Mouse (Mus musculus) embryonic facial prominence, embryonic 12.5 days (tissue): ENCODE measurements around the gene Bri3. TPM values are rescaled to one million over a fixed set of nuclear protein-coding genes. Genes with fewer than 3 reads are reported as not detected.

Experiments used
- ATAC-seq: fragments of 200-750 bp; cut with Nextera tagmentation; 2 replicates; pipeline ENCODE4 v1.8.0; 2017; ENCODE audit not compliant: insufficient number of reproducible peaks, insufficient read depth, low FRiP score, low TSS enrichment
- H3K27ac ChIP-seq: fragments of 300-500 bp; sonication (generic); 2 replicates; pipeline ENCODE4 v1.5.1; 2016; ENCODE audit warnings: mild to moderate bottlenecking
- H3K27me3 ChIP-seq: fragments of 300-500 bp; sonication (generic); 2 replicates; pipeline ENCODE4 v1.6.1; 2016; ENCODE audit warnings: mild to moderate bottlenecking, moderate library complexity
- H3K36me3 ChIP-seq: fragments of 300-500 bp; sonication (generic); 2 replicates; pipeline ENCODE4 v1.6.1; 2016; ENCODE audit warnings: mild to moderate bottlenecking
- H3K4me1 ChIP-seq: fragments of 300-500 bp; sonication (generic); 2 replicates; pipeline ENCODE4 v1.6.1; 2016
- H3K4me2 ChIP-seq: fragments of 300-500 bp; sonication (generic); replicated peaks from 2 replicates; pipeline ENCODE4 v1.6.1; 2016; ENCODE audit warnings: mild to moderate bottlenecking, moderate library complexity
- H3K4me3 ChIP-seq: fragments of 300-500 bp; sonication (generic); 2 replicates; pipeline ENCODE4 v1.5.1; 2016; ENCODE audit warnings: mild to moderate bottlenecking
- H3K9ac ChIP-seq: fragments of 300-500 bp; sonication (generic); 2 replicates; pipeline ENCODE4 v1.6.1; 2016; ENCODE audit warnings: mild to moderate bottlenecking, moderate library complexity
- H3K9me3 ChIP-seq: fragments of 300-500 bp; sonication (generic); 2 replicates; pipeline ENCODE4 v1.6.1; 2016; ENCODE audit warnings: mild to moderate bottlenecking, moderate library complexity
- WGBS: fragments of 180-500 bp; shearing (Covaris S2); methylation state at CpG from one replicate; pipeline ENCODE4 v1.1.7; 2016; 5-methylcytosine and 5-hydroxymethylcytosine counted together
- polyA plus RNA-seq: library from polyadenylated mRNA; unstranded; fragments of >200 nt; fragmentation: Nextera tagmentation; extraction: Ambion mirVana; gene quantifications from 2 replicates; pipeline ENCODE4 v1.2.1, GENCODE M21; 2016

The Bri3 gene
- polyA plus RNA-seq, 1 experiment from 2014 or later = 143 TPM

- H3K27ac ChIP-seq = no peak overlapping the region
- H3K36me3 ChIP-seq = no peaks in the 10 kb centered on the region
- no peaks in the 10 kb centered on the region for H3K9me3 ChIP-seq
- no peaks in the 10 kb centered on the region for H3K27me3 ChIP-seq
- no peak for ATAC-seq
- WGBS = 81% methylated on average over 10 of the region's 10 CpGs
- no peak overlapping the region for H3K9ac ChIP-seq
- H3K4me1 ChIP-seq = no peaks in the 10 kb centered on the region
- H3K4me2 ChIP-seq = no peak overlapping the region
- H3K4me3 ChIP-seq = no peak overlapping the region
These were observed 202.4 kb downstream of the Bri3 start for GRCm38 (mm10) chr5:144446475-144447225.

- H3K4me2 ChIP-seq = no peak overlapping the region
- WGBS = 73% methylated on average over 8 of the region's 8 CpGs
- no peak for ATAC-seq
These were observed 203.0 kb downstream of the Bri3 start for GRCm38 (mm10) chr5:144447226-144447616.

GRCm38 (mm10) chr5:144447975-144448374, 203.7 kb downstream of the Bri3 start:
- Histone ChIP-seq H3K4me3 (no peak overlapping the region), H3K4me2 (no peak overlapping the region), H3K9me3 (no peaks in the 10 kb centered on the region), H3K9ac (no peak overlapping the region), H3K36me3 (no peaks in the 10 kb centered on the region), H3K27me3 (no peaks in the 10 kb centered on the region), H3K27ac (no peak overlapping the region), H3K4me1 (no peaks in the 10 kb centered on the region)
- no peak for ATAC-seq
- WGBS = 61% methylated on average over 5 of the region's 5 CpGs

More at GRCm38 (mm10) chr5:144447226-144447616, 203.0 kb downstream of the Bri3 start:
- Histone ChIP-seq H3K9me3 (no peaks in the 10 kb centered on the region), H3K27ac (no peak overlapping the region), H3K4me1 (no peaks in the 10 kb centered on the region), H3K27me3 (no peaks in the 10 kb centered on the region), H3K9ac (no peak overlapping the region), H3K36me3 (no peaks in the 10 kb centered on the region), H3K4me3 (no peak overlapping the region)

GRCm38 (mm10) chr5:144452776-144453455, 208.7 kb downstream of the Bri3 start:
- no peak overlapping the region for H3K27ac ChIP-seq
- no peaks in the 10 kb centered on the region for H3K27me3 ChIP-seq
- H3K9me3 ChIP-seq = no peaks in the 10 kb centered on the region
- ATAC-seq = no peak
- no peak overlapping the region for H3K4me2 ChIP-seq
- WGBS = 68% methylated on average over 7 of the region's 7 CpGs
- H3K36me3 ChIP-seq = no peaks in the 10 kb centered on the region
- no peak overlapping the region for H3K4me3 ChIP-seq
- peaks cover 4% of the 10 kb centered on the region; the same call in 1 of the 2 replicates for H3K4me1 ChIP-seq
- H3K9ac ChIP-seq = no peak overlapping the region

- peak; percentile 47; the same call in 1 of the 2 replicates for ATAC-seq
These were observed 213.5 kb downstream of the Bri3 start for GRCm38 (mm10) chr5:144457623-144458287.

GRCm38 (mm10) chr5:144466987-144467386, 222.8 kb downstream of the Bri3 start:
- no peaks in the 10 kb centered on the region for H3K4me1 ChIP-seq
- H3K4me3 ChIP-seq = no peak overlapping the region
- H3K36me3 ChIP-seq = no peaks in the 10 kb centered on the region
- no peaks in the 10 kb centered on the region for H3K9me3 ChIP-seq
- no peak overlapping the region for H3K4me2 ChIP-seq
- no peak overlapping the region for H3K27ac ChIP-seq
- H3K27me3 ChIP-seq = no peaks in the 10 kb centered on the region
- H3K9ac ChIP-seq = no peak overlapping the region
- ATAC-seq = no peak
- 43% methylated on average over 6 of the region's 6 CpGs for WGBS

More at GRCm38 (mm10) chr5:144457623-144458287, 213.5 kb downstream of the Bri3 start:
- no peaks in the 10 kb centered on the region for H3K9me3 ChIP-seq
- H3K4me1 ChIP-seq = peaks cover 9% of the 10 kb centered on the region; the same call in 1 of the 2 replicates
- no peak overlapping the region for H3K27ac ChIP-seq
- H3K4me3 ChIP-seq = no peak overlapping the region
- H3K27me3 ChIP-seq = no peaks in the 10 kb centered on the region
- H3K9ac ChIP-seq = no peak overlapping the region
- no peaks in the 10 kb centered on the region for H3K36me3 ChIP-seq
- 4% methylated on average over 10 of the region's 11 CpGs for WGBS
- H3K4me2 ChIP-seq = peak overlapping the region; percentile 40

- H3K4me2 ChIP-seq = no peak overlapping the region
- 79% methylated on average over 14 of the region's 14 CpGs for WGBS
- no peak overlapping the region for H3K9ac ChIP-seq
- H3K4me1 ChIP-seq = no peaks in the 10 kb centered on the region
- H3K9me3 ChIP-seq = no peaks in the 10 kb centered on the region
- no peak overlapping the region for H3K4me3 ChIP-seq
- no peaks in the 10 kb centered on the region for H3K27me3 ChIP-seq
- no peaks in the 10 kb centered on the region for H3K36me3 ChIP-seq
- ATAC-seq = no peak
- H3K27ac ChIP-seq = no peak overlapping the region
These were observed 228.8 kb downstream of the Bri3 start for GRCm38 (mm10) chr5:144473056-144473455.

- 34% methylated on average over 8 of the region's 8 CpGs for WGBS
- H3K9me3 ChIP-seq = no peaks in the 10 kb centered on the region
- H3K4me1 ChIP-seq = peaks cover 12% of the 10 kb centered on the region
- no peaks in the 10 kb centered on the region for H3K36me3 ChIP-seq
- H3K27ac ChIP-seq = no peak overlapping the region
- H3K4me3 ChIP-seq = no peak overlapping the region
- H3K27me3 ChIP-seq = no peaks in the 10 kb centered on the region
- H3K9ac ChIP-seq = no peak overlapping the region
- no peak overlapping the region for H3K4me2 ChIP-seq
- no peak for ATAC-seq
These were observed 235.5 kb downstream of the Bri3 start for GRCm38 (mm10) chr5:144479677-144480171.

GRCm38 (mm10) chr5:144483659-144484375, 239.6 kb downstream of the Bri3 start:
- no peak overlapping the region for H3K4me3 ChIP-seq
- peaks cover 12% of the 10 kb centered on the region for H3K4me1 ChIP-seq
- no peak overlapping the region for H3K27ac ChIP-seq
- no peak overlapping the region for H3K4me2 ChIP-seq
- no peaks in the 10 kb centered on the region for H3K36me3 ChIP-seq
- 27% methylated on average over 16 of the region's 16 CpGs for WGBS
- no peak overlapping the region for H3K9ac ChIP-seq
- no peak for ATAC-seq
- H3K27me3 ChIP-seq = no peaks in the 10 kb centered on the region
- H3K9me3 ChIP-seq = no peaks in the 10 kb centered on the region

GRCm38 (mm10) chr5:144491308-144491707, 247.1 kb downstream of the Bri3 start:
- Histone ChIP-seq H3K4me2 (no peak overlapping the region), H3K4me3 (no peak overlapping the region), H3K27ac (no peak overlapping the region), H3K4me1 (no peaks in the 10 kb centered on the region), H3K9ac (no peak overlapping the region), H3K27me3 (no peaks in the 10 kb centered on the region), H3K9me3 (no peaks in the 10 kb centered on the region), H3K36me3 (no peaks in the 10 kb centered on the region)
- no peak for ATAC-seq
- WGBS = 11% methylated on average over 6 of the region's 6 CpGs
